Mouse (Mus musculus): ENCODE data around the gene Lrrc63. TPM values are rescaled to one million over a fixed set of nuclear protein-coding genes. Genes with fewer than 3 reads are reported as not detected.
A peak's percentile ranks its signal among the peaks of the same experiment; 100 is the strongest.

Lrrc63 gene
- polyA plus RNA-seq, 1 experiment from 2014 or later: 0.13 TPM

GRCm38 (mm10) chr14:75102956-75103355 lies 27.7 kb downstream of the Lrrc63 start:
- WGBS: 96% methylated on average over 5 of the region's 5 CpGs
- Histone ChIP-seq H3K27me3 (ENCODE audit: insufficient read depth, poor library complexity, severe bottlenecking) (no peaks in the 10 kb centered on the region), H3K4me3 (no peak overlapping the region), H3K27ac (no peak overlapping the region), H3K36me3 (no peaks in the 10 kb centered on the region), H3K4me1 (replicated peaks) (no peaks in the 10 kb centered on the region), H3K9me3 (no peaks in the 10 kb centered on the region)
- no peak for DNase-seq (ENCODE audit: low spot score)

GRCm38 (mm10) chr14:75077946-75078345 lies 52.7 kb downstream of the Lrrc63 start:
- Histone ChIP-seq H3K4me3 (no peak overlapping the region), H3K36me3 (no peaks in the 10 kb centered on the region), H3K4me1 (replicated peaks) (no peaks in the 10 kb centered on the region), H3K9me3 (no peaks in the 10 kb centered on the region), H3K27ac (no peak overlapping the region), H3K27me3 (ENCODE audit: insufficient read depth, poor library complexity, severe bottlenecking) (no peaks in the 10 kb centered on the region)
- DNase-seq (ENCODE audit: low spot score): no peak
- whole genome bisulfite sequencing: 87% methylated on average over 6 of the region's 6 CpGs

- Histone ChIP-seq H3K27me3 (ENCODE audit: insufficient read depth, poor library complexity, severe bottlenecking) (no peaks in the 10 kb centered on the region), H3K4me1 (replicated peaks) (no peaks in the 10 kb centered on the region), H3K36me3 (no peaks in the 10 kb centered on the region), H3K9me3 (no peaks in the 10 kb centered on the region), H3K4me3 (no peak overlapping the region), H3K27ac (no peak overlapping the region)
- 82% methylated on average over 10 of the region's 10 CpGs for WGBS
- DNase-seq (ENCODE audit: low spot score): no peak
Observed at GRCm38 (mm10) chr14:75075299-75076180, 55.1 kb downstream of the Lrrc63 start.

GRCm38 (mm10) chr14:75071091-75071490 lies 59.6 kb downstream of the Lrrc63 start:
- no peak overlapping the region for H3K27ac ChIP-seq
- 93% methylated on average over 15 of the region's 15 CpGs for WGBS
- H3K4me1 ChIP-seq (replicated peaks): no peaks in the 10 kb centered on the region
- H3K9me3 ChIP-seq: no peaks in the 10 kb centered on the region
- no peaks in the 10 kb centered on the region for H3K36me3 ChIP-seq
- DNase-seq (ENCODE audit: low spot score): no peak
- no peaks in the 10 kb centered on the region for H3K27me3 ChIP-seq (ENCODE audit: insufficient read depth, poor library complexity, severe bottlenecking)
- no peak overlapping the region for H3K4me3 ChIP-seq

GRCm38 (mm10) chr14:75069356-75069979 lies 61.2 kb downstream of the Lrrc63 start:
- Histone ChIP-seq H3K27me3 (ENCODE audit: insufficient read depth, poor library complexity, severe bottlenecking) (no peaks in the 10 kb centered on the region), H3K36me3 (no peaks in the 10 kb centered on the region), H3K4me1 (replicated peaks) (no peaks in the 10 kb centered on the region), H3K9me3 (no peaks in the 10 kb centered on the region), H3K27ac (no peak overlapping the region), H3K4me3 (no peak overlapping the region)
- WGBS: 82% methylated on average over 7 of the region's 7 CpGs
- DNase-seq (ENCODE audit: low spot score): no peak

- Histone ChIP-seq H3K36me3 (no peaks in the 10 kb centered on the region), H3K9me3 (no peaks in the 10 kb centered on the region)
Observed at GRCm38 (mm10) chr14:75068430-75069112, 62.1 kb downstream of the Lrrc63 start.

GRCm38 (mm10) chr14:75065211-75065610 lies 65.5 kb downstream of the Lrrc63 start:
- Histone ChIP-seq H3K27me3 (ENCODE audit: insufficient read depth, poor library complexity, severe bottlenecking) (no peaks in the 10 kb centered on the region), H3K4me1 (replicated peaks) (no peaks in the 10 kb centered on the region), H3K9me3 (no peaks in the 10 kb centered on the region), H3K36me3 (no peaks in the 10 kb centered on the region), H3K27ac (no peak overlapping the region), H3K4me3 (no peak overlapping the region)
- no peak for DNase-seq (ENCODE audit: low spot score)
- WGBS: 95% methylated on average over 5 of the region's 5 CpGs

More at GRCm38 (mm10) chr14:75068430-75069112, 62.1 kb downstream of the Lrrc63 start:
- Histone ChIP-seq H3K4me1 (replicated peaks) (no peaks in the 10 kb centered on the region), H3K4me3 (no peak overlapping the region), H3K27me3 (ENCODE audit: insufficient read depth, poor library complexity, severe bottlenecking) (no peaks in the 10 kb centered on the region), H3K27ac (no peak overlapping the region)
- WGBS: 92% methylated on average over 19 of the region's 19 CpGs
- no peak for DNase-seq (ENCODE audit: low spot score)

GRCm38 (mm10) chr14:75064520-75064919 lies 66.2 kb downstream of the Lrrc63 start:
- no peaks in the 10 kb centered on the region for H3K27me3 ChIP-seq (ENCODE audit: insufficient read depth, poor library complexity, severe bottlenecking)
- no peaks in the 10 kb centered on the region for H3K4me1 ChIP-seq (replicated peaks)
- no peaks in the 10 kb centered on the region for H3K9me3 ChIP-seq
- no peaks in the 10 kb centered on the region for H3K36me3 ChIP-seq
- 85% methylated on average over 7 of the region's 7 CpGs for WGBS
- H3K27ac ChIP-seq: no peak overlapping the region
- peak; percentile 11 for DNase-seq (ENCODE audit: low spot score)
- no peak overlapping the region for H3K4me3 ChIP-seq

GRCm38 (mm10) chr14:75063936-75064335 lies 66.7 kb downstream of the Lrrc63 start:
- Histone ChIP-seq H3K36me3 (no peaks in the 10 kb centered on the region), H3K4me3 (no peak overlapping the region), H3K27me3 (ENCODE audit: insufficient read depth, poor library complexity, severe bottlenecking) (no peaks in the 10 kb centered on the region), H3K4me1 (replicated peaks) (no peaks in the 10 kb centered on the region), H3K27ac (no peak overlapping the region), H3K9me3 (no peaks in the 10 kb centered on the region)
- 93% methylated on average over 8 of the region's 8 CpGs for whole genome bisulfite sequencing
- DNase-seq (ENCODE audit: low spot score): no peak

GRCm38 (mm10) chr14:75060562-75060961 lies 70.1 kb downstream of the Lrrc63 start:
- no peaks in the 10 kb centered on the region for H3K27me3 ChIP-seq (ENCODE audit: insufficient read depth, poor library complexity, severe bottlenecking)
- H3K4me3 ChIP-seq: no peak overlapping the region
- DNase-seq (ENCODE audit: low spot score): peak; percentile 28
- H3K27ac ChIP-seq: no peak overlapping the region
- 49% methylated on average over 8 of the region's 8 CpGs for WGBS
- no peaks in the 10 kb centered on the region for H3K4me1 ChIP-seq (replicated peaks)
- no peaks in the 10 kb centered on the region for H3K36me3 ChIP-seq
- no peaks in the 10 kb centered on the region for H3K9me3 ChIP-seq

GRCm38 (mm10) chr14:75056861-75057431 lies 73.7 kb downstream of the Lrrc63 start:
- Histone ChIP-seq H3K4me1 (replicated peaks) (no peaks in the 10 kb centered on the region), H3K9me3 (no peaks in the 10 kb centered on the region), H3K27ac (no peak overlapping the region), H3K4me3 (no peak overlapping the region), H3K36me3 (no peaks in the 10 kb centered on the region), H3K27me3 (ENCODE audit: insufficient read depth, poor library complexity, severe bottlenecking) (no peaks in the 10 kb centered on the region)
- 84% methylated on average over 9 of the region's 9 CpGs for WGBS
- no peak for DNase-seq (ENCODE audit: low spot score)

- H3K4me1 ChIP-seq (replicated peaks): no peaks in the 10 kb centered on the region
- H3K4me3 ChIP-seq: no peak overlapping the region
- H3K9me3 ChIP-seq: no peaks in the 10 kb centered on the region
- H3K36me3 ChIP-seq: no peaks in the 10 kb centered on the region
- DNase-seq (ENCODE audit: low spot score): no peak
- WGBS: 86% methylated on average over 14 of the region's 14 CpGs
- no peak overlapping the region for H3K27ac ChIP-seq
- H3K27me3 ChIP-seq (ENCODE audit: insufficient read depth, poor library complexity, severe bottlenecking): no peaks in the 10 kb centered on the region
Observed at GRCm38 (mm10) chr14:75054455-75055343, 76.0 kb downstream of the Lrrc63 start.
